Mouse (Mus musculus) lung, embryonic 14.5 days (tissue): ENCODE measurements around the gene Cmya5. TPM values are rescaled to one million over a fixed set of nuclear protein-coding genes. Genes with fewer than 3 reads are reported as not detected.

Experiments
- ATAC-seq: fragments of 200-750 bp; cut with Nextera tagmentation; 2 replicates; pipeline ENCODE4 v1.8.0; 2017; ENCODE audit warnings: mild to moderate bottlenecking, moderate TSS enrichment, moderate library complexity; ENCODE audit not compliant: insufficient read depth
- DNase-seq: peaks from one replicate; pipeline ENCODE4 v3.0.0-alpha.2; 2015
- H3K27ac ChIP-seq: fragments of 300-500 bp; sonication (generic); 2 replicates; pipeline ENCODE4 v1.5.1; 2014; ENCODE audit warnings: low read depth, mild to moderate bottlenecking, moderate library complexity
- H3K27me3 ChIP-seq: fragments of 300-500 bp; sonication (generic); 2 replicates; pipeline ENCODE4 v1.6.1; 2014; ENCODE audit warnings: low read length, control low read depth; ENCODE audit not compliant: insufficient read depth
- H3K36me3 ChIP-seq: fragments of 300-500 bp; sonication (generic); 2 replicates; pipeline ENCODE4 v1.6.1; 2014; ENCODE audit warnings: control low read depth; ENCODE audit not compliant: insufficient read depth
- H3K4me1 ChIP-seq: fragments of 300-500 bp; sonication (generic); 2 replicates; pipeline ENCODE4 v1.6.1; 2014; ENCODE audit warnings: antibody characterized with exemption, control low read depth; ENCODE audit not compliant: insufficient read depth
- H3K4me2 ChIP-seq: fragments of 300-500 bp; sonication (generic); 2 replicates; pipeline ENCODE4 v1.6.1; 2014; ENCODE audit warnings: mild to moderate bottlenecking
- H3K4me3 ChIP-seq: fragments of 300-500 bp; sonication (generic); 2 replicates; pipeline ENCODE4 v1.5.1; 2014; ENCODE audit warnings: low read depth, low read length
- H3K9ac ChIP-seq: fragments of 300-500 bp; sonication (generic); 2 replicates; pipeline ENCODE4 v1.6.1; 2014
- H3K9me3 ChIP-seq: fragments of 300-500 bp; sonication (generic); 2 replicates; pipeline ENCODE4 v1.6.1; 2016; ENCODE audit warnings: low read depth, low read length, control low read depth
- CTCF ChIP-seq: IDR thresholded peaks from 2 replicates; pipeline ENCODE4 v1.5.1; 2016; ENCODE audit warnings: antibody characterized with exemption, low read depth
- WGBS: fragments of 180-500 bp; shearing (Covaris S2); extraction: QIAGEN DNeasy Blood & Tissue Kit; methylation state at CpG from one replicate; pipeline ENCODE4 v1.1.7; 2014; 5-methylcytosine and 5-hydroxymethylcytosine counted together
- polyA plus RNA-seq: library from polyadenylated mRNA; unstranded; fragments of >200 nt; fragmentation: Nextera tagmentation; extraction: Ambion mirVana; gene quantifications from 2 replicates; pipeline ENCODE4 v1.2.1, GENCODE M21; 2014

Cmya5 gene
- polyA plus RNA-seq, 1 experiment from 2014 or later = 0.38 TPM

DNA sequence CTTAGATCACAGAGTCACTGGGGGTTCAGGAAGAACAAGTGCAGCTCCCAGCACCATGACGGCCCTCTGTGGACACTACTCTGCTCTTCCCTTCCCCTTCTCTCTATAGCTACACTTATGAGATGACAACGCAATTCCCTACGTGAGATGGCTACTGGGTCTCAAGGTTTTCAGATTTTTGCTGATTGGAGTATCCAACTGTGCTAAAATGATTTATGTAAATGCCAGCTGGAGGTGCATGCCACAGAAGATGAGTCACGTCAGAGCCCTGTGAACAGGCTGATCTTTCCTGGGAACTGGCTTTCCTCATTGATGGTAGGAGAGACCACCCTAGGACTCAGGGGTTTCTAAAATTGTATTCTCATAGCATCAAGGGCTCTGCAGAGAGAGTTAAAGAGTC is 83.2 kb downstream of the Cmya5 start:
- no peak for ATAC-seq
- no peak overlapping the region for H3K4me3 ChIP-seq
- no peaks in the 10 kb centered on the region for H3K4me1 ChIP-seq
- no peak overlapping the region for H3K27ac ChIP-seq
- WGBS = 80% methylated on average over 4 of the region's 4 CpGs
- no peaks in the 10 kb centered on the region for H3K36me3 ChIP-seq
- no peak for TF ChIP-seq CTCF
- no peak for DNase-seq
- no peaks in the 10 kb centered on the region for H3K9me3 ChIP-seq
- no peak overlapping the region for H3K4me2 ChIP-seq
- H3K9ac ChIP-seq = no peak overlapping the region
- no peaks in the 10 kb centered on the region for H3K27me3 ChIP-seq

GRCm38 (mm10) chr13:93060437-93060836 is 84.1 kb downstream of the Cmya5 start:
- WGBS = 85% methylated on average over 3 of the region's 3 CpGs
- no peak overlapping the region for H3K4me3 ChIP-seq

DNA sequence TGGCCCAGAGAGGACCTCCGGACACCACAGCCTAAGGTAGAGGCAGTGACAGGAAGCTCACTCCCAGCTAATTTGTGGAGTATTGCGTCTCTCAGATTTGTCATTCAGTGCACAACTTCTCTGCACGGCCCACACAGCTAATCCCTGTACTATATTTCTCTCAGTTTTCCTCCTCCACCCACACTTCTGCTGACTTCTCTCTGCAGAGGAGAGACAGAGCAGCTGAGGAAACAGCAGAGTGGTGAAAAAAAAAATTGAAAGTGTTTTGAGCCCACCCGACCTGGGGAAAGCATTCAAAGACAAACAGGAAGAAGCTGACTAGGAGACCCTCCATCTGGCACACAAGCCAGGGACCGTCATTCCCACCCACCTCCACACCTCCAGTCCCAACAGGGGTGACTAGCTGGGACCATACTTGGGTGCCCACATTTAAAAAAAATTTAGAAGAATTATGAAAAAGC is 85.9 kb downstream of the Cmya5 start:
- WGBS = 47% methylated on average over 5 of the region's 5 CpGs
- ATAC-seq = no peak
- TF ChIP-seq CTCF = no peak

More at GRCm38 (mm10) chr13:93060437-93060836, 84.1 kb downstream of the Cmya5 start:
- H3K4me1 ChIP-seq = no peaks in the 10 kb centered on the region
- H3K9me3 ChIP-seq = no peaks in the 10 kb centered on the region
- TF ChIP-seq CTCF = no peak
- no peak overlapping the region for H3K27ac ChIP-seq
- no peak for DNase-seq
- H3K36me3 ChIP-seq = no peaks in the 10 kb centered on the region
- ATAC-seq = no peak
- no peak overlapping the region for H3K4me2 ChIP-seq
- H3K9ac ChIP-seq = no peak overlapping the region
- H3K27me3 ChIP-seq = no peaks in the 10 kb centered on the region

DNA sequence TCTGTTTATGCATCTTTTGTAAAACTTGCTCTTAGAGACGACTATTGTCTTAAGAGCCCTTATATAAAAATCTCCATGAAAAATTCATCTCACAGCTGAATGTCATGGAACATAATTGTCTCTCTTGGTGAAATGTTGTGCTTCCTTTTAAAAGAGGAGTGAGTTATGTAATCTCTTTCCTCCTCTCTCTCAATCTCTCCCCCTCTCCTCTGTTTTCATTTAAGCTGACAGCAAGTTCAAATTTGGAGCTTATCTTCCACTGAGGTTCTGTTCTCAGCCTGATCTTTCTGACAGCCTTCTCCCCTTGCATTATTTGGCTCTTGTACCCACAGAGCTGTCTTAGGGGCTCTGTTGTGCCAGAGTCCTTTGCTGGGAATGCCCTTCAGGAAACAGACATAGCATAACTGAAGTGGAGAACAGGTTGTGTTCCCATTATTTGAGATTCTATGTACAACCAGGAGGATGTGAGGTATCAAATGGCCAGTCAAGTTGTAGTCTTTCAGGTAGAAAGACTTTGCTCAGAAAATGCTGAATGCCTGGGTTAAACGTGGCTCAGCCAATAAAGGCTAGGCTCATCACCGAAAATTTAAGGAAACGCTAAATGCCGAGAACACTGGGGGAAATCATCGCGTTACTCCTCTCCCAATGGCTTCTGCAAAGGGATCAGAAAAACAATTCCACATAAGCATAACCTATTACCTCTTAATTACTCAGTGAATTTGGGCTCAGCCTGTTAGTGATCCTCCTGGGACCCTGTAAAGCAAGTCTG is 86.8 kb downstream of the Cmya5 start:
- no peaks in the 10 kb centered on the region for H3K27me3 ChIP-seq
- H3K36me3 ChIP-seq = no peaks in the 10 kb centered on the region
- no peak overlapping the region for H3K27ac ChIP-seq
- H3K4me2 ChIP-seq = no peak overlapping the region
- H3K4me1 ChIP-seq = no peaks in the 10 kb centered on the region
- no peaks in the 10 kb centered on the region for H3K9me3 ChIP-seq
- no peak overlapping the region for H3K9ac ChIP-seq
- H3K4me3 ChIP-seq = no peak overlapping the region
- no peak for DNase-seq
- 75% methylated on average over 7 of the region's 7 CpGs for WGBS
- ATAC-seq = no peak
- TF ChIP-seq CTCF = no peak

More for the DNA sequence above, 85.9 kb downstream of the Cmya5 start:
- Histone ChIP-seq H3K4me1 (no peaks in the 10 kb centered on the region), H3K9ac (no peak overlapping the region), H3K9me3 (no peaks in the 10 kb centered on the region), H3K27me3 (no peaks in the 10 kb centered on the region), H3K27ac (no peak overlapping the region), H3K4me3 (no peak overlapping the region), H3K36me3 (no peaks in the 10 kb centered on the region), H3K4me2 (no peak overlapping the region)
- no peak for DNase-seq

DNA sequence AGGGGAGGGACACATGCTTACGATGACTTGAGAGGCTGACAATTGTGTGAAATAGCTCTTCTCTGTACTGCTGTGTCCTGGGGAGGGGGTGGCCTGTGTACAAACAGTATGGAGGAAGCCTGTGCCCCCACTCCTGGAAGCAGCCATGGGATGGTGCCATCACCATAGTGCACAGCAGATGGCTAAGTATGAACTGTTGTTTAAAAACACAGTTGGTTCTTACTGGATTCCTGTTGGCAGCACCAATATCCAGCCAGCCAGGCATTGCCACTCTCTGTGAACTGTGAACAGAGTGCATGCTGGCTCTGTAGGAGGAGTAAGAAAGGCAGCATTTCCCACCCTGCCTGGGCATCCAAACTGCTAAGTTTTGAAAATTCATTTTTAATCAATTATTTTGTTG is 88.4 kb downstream of the Cmya5 start:
- H3K9ac ChIP-seq = no peak overlapping the region
- no peaks in the 10 kb centered on the region for H3K4me1 ChIP-seq
- ATAC-seq (no peak), DNase-seq (no peak)
- H3K27ac ChIP-seq = no peak overlapping the region
- H3K4me3 ChIP-seq = no peak overlapping the region
- no peaks in the 10 kb centered on the region for H3K27me3 ChIP-seq
- 68% methylated on average over 1 of the region's 1 CpGs for WGBS
- H3K9me3 ChIP-seq = no peaks in the 10 kb centered on the region
- TF ChIP-seq CTCF = no peak
- no peaks in the 10 kb centered on the region for H3K36me3 ChIP-seq
- H3K4me2 ChIP-seq = no peak overlapping the region

- Histone ChIP-seq H3K27me3 (no peaks in the 10 kb centered on the region), H3K4me1 (no peaks in the 10 kb centered on the region), H3K27ac (no peak overlapping the region), H3K9ac (no peak overlapping the region), H3K36me3 (no peaks in the 10 kb centered on the region), H3K9me3 (no peaks in the 10 kb centered on the region), H3K4me2 (no peak overlapping the region), H3K4me3 (no peak overlapping the region)
- DNase-seq = no peak
- no peak for ATAC-seq
- TF ChIP-seq CTCF = no peak
- WGBS = 76% methylated on average over 5 of the region's 5 CpGs
These were observed 93.0 kb downstream of the Cmya5 start for GRCm38 (mm10) chr13:93051483-93051882.

DNA sequence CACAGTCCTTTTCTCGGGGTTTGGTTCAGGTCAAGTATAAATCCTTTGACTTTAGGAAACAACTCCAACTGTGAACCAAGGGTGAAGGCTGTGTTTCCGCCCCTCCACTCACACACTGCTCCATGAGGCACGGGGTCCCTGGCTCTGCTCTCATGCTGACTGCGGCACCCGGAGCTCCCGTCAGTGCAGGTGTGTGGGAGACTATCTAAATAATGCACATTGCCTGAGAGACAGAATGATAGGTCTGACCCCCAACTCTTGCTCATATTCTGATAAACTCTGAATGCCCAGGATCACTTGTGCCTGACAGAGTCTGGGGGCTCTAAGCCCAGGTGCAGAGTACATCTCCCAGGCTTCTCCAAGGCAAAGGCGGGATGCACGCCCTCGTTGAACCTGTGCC is 103.5 kb downstream of the Cmya5 start:
- ATAC-seq = no peak
- no peaks in the 10 kb centered on the region for H3K4me1 ChIP-seq
- H3K4me2 ChIP-seq = no peak overlapping the region
- 51% methylated on average over 9 of the region's 9 CpGs for WGBS
- no peaks in the 10 kb centered on the region for H3K36me3 ChIP-seq
- no peak overlapping the region for H3K27ac ChIP-seq
- H3K4me3 ChIP-seq = no peak overlapping the region
- H3K9me3 ChIP-seq = no peaks in the 10 kb centered on the region
- no peaks in the 10 kb centered on the region for H3K27me3 ChIP-seq
- TF ChIP-seq CTCF = no peak
- H3K9ac ChIP-seq = no peak overlapping the region
- no peak for DNase-seq
